Mouse (Mus musculus) cerebellum, postnatal 36 days (tissue): Measurements from ENCODE around the gene Psmb5.
"Not testable (repeated sequence)": the region's sequence is repeated elsewhere in the genome, so short reads cannot be mapped to it uniquely, and the experiment has no call there.

Experiments used
- DNase-seq, 2 experiments: peaks; one replicate each; pipeline ENCODE4 v3.0.0; 2021 to 2022; ENCODE audit warnings: mixed read lengths in 2 of 2

The Psmb5 gene

GRCm38 (mm10) chr14:54630583-54631239, 12.9 kb upstream of the Psmb5 start:
- no peak for DNase-seq

DNA sequence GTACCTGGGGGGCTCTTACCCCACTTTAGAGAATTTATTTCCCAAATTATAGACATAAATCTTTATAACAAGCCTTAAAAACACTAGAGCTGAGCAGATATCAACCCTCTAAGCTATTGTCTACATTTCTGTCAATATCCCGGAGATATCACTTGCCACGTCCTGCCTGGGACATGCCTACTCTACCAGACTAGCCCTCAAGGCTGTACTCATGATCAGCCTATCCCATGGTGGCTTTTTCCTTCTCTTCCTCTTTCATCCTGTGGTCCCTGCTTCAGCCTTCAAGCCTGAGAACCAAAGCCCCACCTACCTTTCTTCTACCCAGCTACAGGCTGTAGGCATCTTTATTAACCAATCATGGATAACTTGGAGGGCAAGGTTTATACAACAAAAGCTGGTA, 12.0 kb upstream of the Psmb5 start:
- DNase-seq, result no peak

GRCm38 (mm10) chr14:54628103-54628502, 10.3 kb upstream of the Psmb5 start:
- no peak for DNase-seq

DNA sequence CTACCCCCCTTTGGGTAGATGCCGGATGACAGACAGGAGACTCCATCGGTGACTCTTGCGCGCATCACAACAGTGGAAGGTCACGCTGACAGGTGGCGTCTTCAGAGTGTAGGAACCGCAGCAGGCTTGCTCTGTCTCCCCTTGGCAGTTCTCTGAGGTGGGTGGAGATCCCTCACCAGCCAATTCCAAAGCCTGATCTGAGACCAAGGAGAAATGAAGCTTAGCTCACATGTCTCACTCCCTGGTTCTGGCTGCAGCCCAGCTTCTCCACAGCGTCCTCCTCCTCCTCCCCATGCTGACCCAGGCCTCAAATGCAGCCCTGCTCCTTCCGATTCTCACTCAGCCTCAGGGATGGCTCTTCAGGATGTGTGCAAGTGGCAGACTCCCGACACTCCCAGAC, 7.2 kb upstream of the Psmb5 start:
- DNase-seq, result no peak

DNA sequence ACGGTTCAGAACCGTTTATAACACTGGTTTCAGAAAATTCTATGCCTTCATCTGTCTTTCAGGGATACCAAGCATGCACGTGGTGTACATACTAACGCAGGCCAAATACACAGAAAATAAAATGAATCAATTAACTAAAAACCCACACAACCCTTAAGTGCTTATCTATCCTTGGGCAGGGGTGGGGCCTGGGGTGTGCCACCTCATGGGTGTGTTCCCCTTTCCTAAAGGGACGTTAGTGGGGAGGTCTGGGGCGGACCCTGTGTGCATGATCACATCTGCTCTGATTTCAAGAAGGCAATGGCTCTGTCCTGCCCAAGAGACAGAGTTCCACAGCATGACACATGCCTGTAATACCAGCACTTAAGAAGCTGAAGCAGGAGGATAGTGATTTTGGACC, 5.5 kb upstream of the Psmb5 start:
- no peak for DNase-seq

- no peak for DNase-seq
Observed at GRCm38 (mm10) chr14:54621133-54621532, 3.3 kb upstream of the Psmb5 start, which contains the start of gene Psmb11. Psmb11 (plus strand) TSS chr14:54621433.

DNA sequence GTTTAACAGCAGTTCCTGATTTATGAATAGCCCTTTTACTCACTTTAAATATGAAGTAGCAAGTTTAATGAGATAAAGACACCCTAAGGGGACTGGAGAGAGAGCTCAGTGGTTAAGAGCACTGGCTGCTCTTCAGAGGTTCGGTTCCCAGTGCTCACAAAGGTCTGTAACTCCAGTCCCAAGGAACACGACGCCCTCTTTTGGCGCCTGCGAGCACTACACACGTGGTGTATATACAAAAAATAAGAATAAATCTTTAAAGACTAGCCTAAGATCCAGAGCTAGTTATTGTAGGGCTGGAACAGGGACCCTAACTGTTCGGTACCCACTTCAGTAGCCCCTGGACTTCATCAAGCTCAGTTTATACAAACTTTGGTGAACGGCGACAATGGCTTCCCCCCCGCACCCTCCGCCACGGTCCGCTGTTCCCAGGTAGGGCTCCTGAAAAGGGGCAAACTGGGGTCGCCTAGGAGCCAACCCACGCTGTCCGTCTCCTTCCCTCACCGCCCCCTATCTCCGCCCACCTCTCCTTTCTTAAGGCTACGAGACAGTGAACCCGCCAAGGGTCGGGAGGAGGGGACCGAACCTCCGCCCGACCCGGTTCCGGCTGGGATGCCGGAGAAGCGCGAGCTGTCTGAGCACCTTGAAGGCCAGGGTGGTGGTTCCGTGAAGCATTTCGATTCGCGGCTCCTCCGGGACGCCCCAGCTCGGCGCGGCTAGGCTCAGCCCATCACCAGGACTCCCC, 498 bp downstream of the Psmb5 start:
- no peak for DNase-seq

GRCm38 (mm10) chr14:54616226-54616825, 1.5 kb downstream of the Psmb5 start:
- no peak for DNase-seq

- not testable (repeated sequence) for DNase-seq
Observed at GRCm38 (mm10) chr14:54614130-54614529, 3.7 kb downstream of the Psmb5 start.

DNA sequence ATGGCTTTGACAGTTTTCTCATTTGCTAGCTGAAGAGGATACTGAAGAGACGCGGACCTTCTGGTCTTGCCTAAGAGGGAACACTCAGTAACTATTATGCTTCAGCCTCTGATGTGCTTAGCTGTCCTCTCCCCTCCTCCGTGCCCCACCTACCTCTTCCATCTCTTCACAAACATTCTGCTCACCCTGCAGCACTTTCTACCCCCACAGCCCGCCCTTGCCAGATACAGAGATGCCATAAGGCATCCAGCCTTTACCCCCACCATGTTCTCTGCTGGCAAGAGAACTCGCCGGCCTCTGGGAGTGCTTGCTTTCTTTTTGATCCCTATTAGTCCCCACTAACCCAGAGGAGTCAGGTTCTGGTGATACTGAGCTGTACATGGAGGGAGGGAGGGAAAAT, 7.2 kb downstream of the Psmb5 start:
- DNase-seq, result no peak

GRCm38 (mm10) chr14:54609962-54610361, 7.9 kb downstream of the Psmb5 start:
- DNase-seq, result no peak

DNA sequence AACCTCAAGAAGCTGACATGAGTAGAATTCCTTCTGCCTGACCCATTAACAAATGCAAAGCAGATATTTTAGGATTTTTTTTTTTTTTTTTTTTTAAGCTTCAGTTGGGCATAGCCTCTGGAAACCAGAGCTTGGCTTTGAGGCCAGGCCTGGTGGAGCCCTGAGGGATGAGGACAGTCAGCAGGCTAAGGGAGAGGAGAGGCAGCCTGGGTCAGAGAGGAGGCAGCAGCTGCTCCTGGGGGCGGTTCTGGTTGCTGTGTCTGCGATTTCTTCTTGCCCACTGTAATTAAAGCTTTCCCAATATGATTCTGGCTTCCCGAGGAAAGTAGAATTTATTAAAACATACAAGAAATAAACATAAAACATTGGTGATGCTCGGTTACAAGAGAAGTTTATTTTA, 8.6 kb downstream of the Psmb5 start:
- no peak for DNase-seq

DNA sequence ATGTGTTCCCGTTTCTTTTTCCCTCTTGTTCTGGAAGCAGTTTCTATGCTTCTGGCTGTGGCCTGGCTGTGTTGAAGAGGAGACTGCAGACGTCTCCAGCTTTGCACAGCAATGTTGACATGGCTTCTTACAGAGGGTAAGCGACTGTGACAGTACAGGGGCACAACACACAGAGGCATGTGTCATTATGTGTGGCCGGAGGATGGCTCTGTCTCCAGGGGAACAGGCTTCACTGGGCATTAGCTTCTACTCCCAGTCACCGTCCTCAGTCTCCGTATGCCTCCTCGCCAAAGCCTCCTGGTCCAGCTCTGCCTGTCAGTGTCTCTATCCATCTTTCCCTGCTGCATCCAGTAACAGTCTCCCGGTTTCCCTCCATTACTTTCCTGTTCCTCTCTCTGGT, 10.6 kb downstream of the Psmb5 start:
- DNase-seq, result no peak

GRCm38 (mm10) chr14:54605752-54606321, 12.0 kb downstream of the Psmb5 start, which contains the start of gene 4931414P19Rik:
4931414P19Rik (minus strand) TSS chr14:54605993.
- peak; percentile 78 to 88 for DNase-seq

DNA sequence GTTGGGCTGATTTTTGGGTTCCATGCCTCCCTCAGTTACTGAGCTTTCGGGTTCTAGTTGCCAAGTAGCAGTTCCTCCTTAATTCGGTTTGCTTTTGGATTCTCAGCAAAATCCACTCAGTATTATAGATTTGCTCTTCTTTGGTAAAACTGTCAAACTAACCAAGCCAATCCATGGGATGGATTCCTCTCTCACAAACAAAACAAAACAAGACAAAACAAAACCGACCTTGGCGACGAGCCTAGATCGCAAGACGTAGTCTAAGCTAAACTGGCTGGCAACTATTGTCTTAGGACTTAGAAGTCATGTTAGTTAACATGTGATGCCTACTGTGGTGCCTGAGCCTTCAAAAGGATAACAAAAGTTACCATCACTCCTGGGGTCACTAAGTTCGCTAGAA, 14.1 kb downstream of the Psmb5 start:
- no peak for DNase-seq

DNA sequence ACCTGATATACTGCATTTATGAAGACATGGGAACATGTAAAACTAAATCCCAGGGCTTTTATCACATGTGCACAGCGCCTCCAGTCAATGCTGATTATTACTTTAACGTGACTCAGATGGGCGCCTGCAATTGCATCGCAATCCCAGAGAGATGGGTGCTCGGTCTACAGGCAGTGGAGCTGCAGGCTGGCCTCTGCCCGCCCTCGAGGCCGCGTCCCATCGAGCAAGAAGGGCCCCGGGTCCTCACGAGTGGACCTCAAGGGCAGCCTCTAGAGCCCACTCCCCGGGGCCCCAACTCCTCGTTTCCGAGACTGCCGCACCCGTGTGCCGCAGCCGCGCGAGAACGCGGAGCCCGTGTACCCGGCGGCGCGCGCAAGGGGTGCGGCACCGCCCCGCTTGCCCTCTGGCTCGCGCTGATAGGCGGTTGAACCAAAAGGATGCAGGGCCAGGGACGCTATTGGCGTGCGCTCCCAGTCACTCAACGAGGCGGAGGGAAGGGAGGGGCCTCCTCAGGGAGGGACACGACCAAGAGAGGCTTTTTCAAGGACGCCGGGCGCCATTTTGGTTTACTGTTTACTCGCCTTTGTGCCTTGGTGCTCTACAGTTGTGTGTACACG, 14.7 kb downstream of the Psmb5 start:
- DNase-seq, result peak; percentile 94 to 97

DNA sequence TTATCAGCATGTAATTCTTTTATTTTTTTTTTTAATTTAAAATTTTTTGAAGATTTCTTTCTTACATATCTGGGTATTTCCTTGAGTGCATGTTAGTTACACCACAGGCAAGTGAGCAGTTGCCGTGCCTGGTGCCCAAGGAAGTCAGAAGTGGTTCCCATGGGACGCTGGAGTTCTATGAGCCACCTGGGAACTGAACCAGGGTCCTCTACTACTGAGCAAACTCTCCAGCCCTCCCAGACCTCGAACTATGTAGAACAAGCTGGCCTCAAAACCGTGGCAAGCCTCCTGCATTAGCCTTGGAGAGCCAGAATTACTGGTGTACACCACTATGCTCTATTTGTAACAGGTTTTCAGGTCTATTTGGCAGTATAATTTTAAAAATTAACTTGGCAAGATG, 15.2 kb downstream of the Psmb5 start:
- no peak for DNase-seq

DNA sequence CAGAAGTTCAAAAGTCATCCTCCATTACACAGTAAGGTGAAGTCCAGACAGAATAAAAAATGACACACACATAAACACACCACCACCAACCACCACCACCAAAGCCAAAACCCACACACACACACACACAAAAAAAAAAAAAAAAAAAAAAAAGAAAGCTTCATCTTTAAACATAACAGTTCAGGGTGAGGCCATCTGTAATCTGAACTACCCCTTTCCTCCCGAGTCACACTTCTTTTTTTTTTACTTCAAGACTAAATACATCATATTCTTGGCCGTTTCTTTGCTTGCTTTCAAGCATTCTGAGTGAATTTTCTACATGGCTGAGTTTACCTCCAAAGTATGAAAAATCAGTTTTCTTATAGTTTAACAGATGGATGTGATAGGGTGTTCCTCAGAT, 16.2 kb downstream of the Psmb5 start:
- no peak for DNase-seq

DNA sequence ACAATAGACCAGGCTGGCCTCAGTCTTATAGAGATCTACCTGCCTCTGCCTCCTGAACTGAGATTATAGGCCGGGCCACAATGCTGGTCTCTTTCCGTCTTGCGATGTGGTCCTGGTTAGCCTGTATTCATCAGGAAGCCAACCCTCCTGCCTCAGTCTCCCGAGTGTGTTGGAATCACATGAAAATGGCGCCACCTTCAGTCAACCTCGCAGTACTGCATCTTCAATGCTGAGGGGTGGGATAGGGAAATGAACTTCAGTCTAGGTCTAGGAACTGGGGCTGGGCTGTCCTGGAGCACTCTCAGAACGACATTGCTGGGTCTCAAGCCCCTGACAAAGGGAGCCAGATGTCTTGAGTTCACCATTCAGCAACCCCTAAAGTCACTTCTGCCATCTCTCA, 20.7 kb downstream of the Psmb5 start:
- DNase-seq, result no peak

DNA sequence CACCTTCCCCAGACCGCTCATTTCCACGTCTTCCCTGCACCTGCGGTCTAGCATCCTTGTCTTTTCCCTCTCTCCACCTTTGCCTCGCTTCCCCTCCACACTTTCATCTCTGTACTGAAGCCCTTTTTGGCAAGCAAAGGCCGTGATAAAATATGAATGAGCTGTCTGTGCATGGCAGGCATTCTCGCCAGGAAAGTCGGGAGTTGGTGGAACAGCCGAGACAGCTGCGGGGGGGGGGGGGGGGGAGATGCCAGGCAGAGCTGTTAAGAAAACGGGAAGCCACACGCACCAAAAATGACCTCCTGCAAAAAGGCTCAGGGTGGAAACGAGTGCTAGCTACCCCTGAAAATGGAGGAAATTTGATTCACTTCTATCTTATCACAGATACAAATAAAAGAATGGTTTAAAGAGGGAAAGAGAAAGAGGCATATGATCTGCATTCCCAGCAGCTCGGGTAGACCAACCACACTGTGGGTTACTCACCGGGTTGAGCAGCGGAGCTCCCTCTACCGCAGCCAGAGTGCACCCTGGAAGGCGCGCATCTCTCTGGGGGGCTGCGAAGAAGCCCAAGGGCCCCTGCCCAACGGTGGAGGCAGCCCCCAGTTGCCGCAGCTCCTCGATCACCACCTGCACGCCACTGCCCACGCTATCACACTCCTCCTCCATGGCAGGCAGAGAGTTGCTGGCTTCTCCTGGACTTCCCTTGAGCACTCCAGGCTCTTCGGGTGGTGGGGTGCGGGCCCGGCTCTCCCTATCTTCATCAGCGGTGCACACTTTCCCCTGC, 23.0 kb downstream of the Psmb5 start:
- no peak for DNase-seq

- DNase-seq, result no peak
Observed at GRCm38 (mm10) chr14:54594055-54594454, 23.8 kb downstream of the Psmb5 start.

GRCm38 (mm10) chr14:54592319-54592934, 25.4 kb downstream of the Psmb5 start:
- no peak for DNase-seq
